ENCODE assay signal across 8 mouse cellular contexts in genomic region chr10:81319741-81320549, GRCm38 (mm10). TPM values are rescaled to one million over a fixed set of nuclear protein-coding genes. Genes with fewer than 3 reads are reported as not detected.
DNase-seq lines count a peak whose midpoint lies in the region; ATAC-seq and TF ChIP-seq lines count a peak whose summit lies in the region.

No protein-coding gene starts in this region.

- peaks cover 15% of the 10 kb centered on the region for H3K4me1 ChIP-seq in hindbrain, embryonic 11.5 days (replicated peaks; ENCODE audit: control insufficient read depth, insufficient read depth, low read length)
- H3K4me1 ChIP-seq in liver, embryonic 11.5 days (replicated peaks; ENCODE audit: control insufficient read depth, insufficient read depth, low read length): peaks cover 34% of the 10 kb centered on the region
- H3K4me1 ChIP-seq in small intestine, adult 2 months (ENCODE audit: control insufficient read depth, insufficient read depth, insufficient read length, low read length): peaks cover 30% of the 10 kb centered on the region

- H3K4me2 ChIP-seq in hindbrain, embryonic 11.5 days (replicated peaks; ENCODE audit: low read depth, low read length): peak overlapping the region; percentile 78
- peak overlapping the region; percentile 96 for H3K4me2 ChIP-seq in liver, embryonic 11.5 days

- peak overlapping the region; percentile 100 for H3K27ac ChIP-seq in left cerebral cortex, adult 2 months
- H3K27ac ChIP-seq in hindbrain, embryonic 11.5 days (ENCODE audit: low read depth, low read length): peak overlapping the region; percentile 80
- H3K27ac ChIP-seq in liver, embryonic 11.5 days (ENCODE audit: low read depth, low read length): peak overlapping the region; percentile 78
- peak overlapping the region; percentile 91 for H3K27ac ChIP-seq in small intestine, adult 2 months (ENCODE audit: insufficient read depth, low read depth, low read length)

- peak overlapping the region; percentile 54 for H3K9ac ChIP-seq in hindbrain, embryonic 11.5 days (ENCODE audit: low read depth, low read length)
- H3K9ac ChIP-seq in liver, embryonic 11.5 days (ENCODE audit: low read depth, low read length): peak overlapping the region; percentile 63

- 2% methylated on average over 38 of the region's 38 CpGs for WGBS in hindbrain, embryonic 11.5 days
- WGBS in liver, embryonic 11.5 days: 2% methylated on average over 38 of the region's 38 CpGs
- under 1% methylated on average over 38 of the region's 38 CpGs for WGBS in small intestine, adult 2 months

- no peaks in the 10 kb centered on the region for H3K9me3 ChIP-seq in hindbrain, embryonic 11.5 days (ENCODE audit: control insufficient read depth, low read length)
- H3K9me3 ChIP-seq in liver, embryonic 11.5 days (ENCODE audit: control insufficient read depth, low read length): no peaks in the 10 kb centered on the region

- peak overlapping the region; percentile 89 for H3K4me3 ChIP-seq in left cerebral cortex, adult 2 months
- peak overlapping the region; percentile 99 for H3K4me3 ChIP-seq in hindbrain, embryonic 11.5 days (ENCODE audit: low read depth, low read length)
- H3K4me3 ChIP-seq in liver, embryonic 11.5 days (ENCODE audit: low read depth, low read length): peak overlapping the region; percentile 97
- peak overlapping the region; percentile 65 for H3K4me3 ChIP-seq in small intestine, adult 2 months (ENCODE audit: low read depth, low read length)

- H3K36me3 ChIP-seq in hindbrain, embryonic 11.5 days (ENCODE audit: control insufficient read depth, insufficient read depth, low read length): peaks cover 11% of the 10 kb centered on the region
- H3K36me3 ChIP-seq in liver, embryonic 11.5 days (ENCODE audit: control insufficient read depth, insufficient read depth, low read length): peaks cover 36% of the 10 kb centered on the region
- H3K36me3 ChIP-seq in small intestine, adult 2 months (ENCODE audit: control insufficient read depth, insufficient read depth, low read length): peaks cover 26% of the 10 kb centered on the region

- H3K27me3 ChIP-seq in hindbrain, embryonic 11.5 days (ENCODE audit: control insufficient read depth, insufficient read depth, low read length): no peaks in the 10 kb centered on the region
- no peaks in the 10 kb centered on the region for H3K27me3 ChIP-seq in liver, embryonic 11.5 days (replicated peaks; ENCODE audit: control insufficient read depth, insufficient read depth, low read length)
- no peaks in the 10 kb centered on the region for H3K27me3 ChIP-seq in small intestine, adult 2 months (ENCODE audit: control insufficient read depth, insufficient read depth, low read length)

- no peak for TF ChIP-seq CTCF in left cerebral cortex, adult 2 months (IDR thresholded peaks at IDR 0.05)
- no peak for TF ChIP-seq CTCF in small intestine, adult 2 months (IDR thresholded peaks at IDR 0.05; ENCODE audit: extremely low read depth, insufficient read length, insufficient replicate concordance, low read depth, low read length)

- ATAC-seq in hindbrain, embryonic 11.5 days (ENCODE audit: low FRiP score): peak; percentile 3
- ATAC-seq in liver, embryonic 11.5 days (replicated peaks; ENCODE audit: low FRiP score): no peak; the same call in 1 of the 2 replicates

- no peak for TF ChIP-seq POLR2A in small intestine, adult 2 months (IDR thresholded peaks at IDR 0.05; ENCODE audit: low read depth, low read length)

- intact Hi-C loops in left cerebral cortex, adult 2 months (cut with DNase I): loop anchor here (2.0 kb wide), 2 partner anchors 31 kb away; partner anchors contain the start of gene Hmg20b
- intact Hi-C loops in left cerebral cortex, postnatal 25 days (cut with DNase I): no loop called here

- no peak for DNase-seq in left cerebral cortex, adult 2 months (ENCODE audit: extremely low spot score in 1 of 2, low spot score in 2 of 2)
- DNase-seq in left cerebral cortex, postnatal 25 days (ENCODE audit: low spot score in 2 of 2): no peak
- peak; percentile 100 for DNase-seq in ZHBTc4 (ENCODE audit: low read depth, low spot score)
- DNase-seq in embryo, embryonic 9.5 days (ENCODE audit: extremely low spot score): peak; percentile 99
- DNase-seq in hindbrain, embryonic 11.5 days (ENCODE audit: low spot score): peak; percentile 98
- DNase-seq in liver, embryonic 11.5 days (ENCODE audit: low spot score): no peak
- DNase-seq in left cerebral cortex, adult 11 months (ENCODE audit: low spot score): no peak

RNA-seq across cellular contexts. Expression of gene Cactin, which starts 1.0 kb away (rescaled TPM):
- total RNA-seq in left cerebral cortex, adult 2 months (2021): 10 to 100 TPM; 31.3 to 31.8 TPM
- 10 to 100 TPM; 27.8 to 28.4 TPM for total RNA-seq in left cerebral cortex, postnatal 25 days (2021)
- 26.0 and 28.9 TPM in 2 replicates for polyA plus RNA-seq in hindbrain, embryonic 11.5 days (2014; fragmentation: Nextera tagmentation; extraction: Ambion mirVana)
- polyA plus RNA-seq in liver, embryonic 11.5 days (2014; fragmentation: Nextera tagmentation; extraction: Ambion mirVana): 49.9 and 51.9 TPM in 2 replicates
- 16.6 and 29.2 TPM in 2 replicates for polyA plus RNA-seq in small intestine, adult 2 months (2012; rRNA removed)

RNA-seq across cellular contexts. Expression of gene Tbxa2r, which starts 8.6 kb away (rescaled TPM):
- total RNA-seq in left cerebral cortex, adult 2 months (2021): under 1 TPM; 0.70 to 0.82 TPM
- total RNA-seq in left cerebral cortex, postnatal 25 days (2021): 1 to 10 TPM; 1.2 to 1.4 TPM
- 2.3 TPM in 2 replicates for polyA plus RNA-seq in hindbrain, embryonic 11.5 days (2014; fragmentation: Nextera tagmentation; extraction: Ambion mirVana)
- polyA plus RNA-seq in liver, embryonic 11.5 days (2014; fragmentation: Nextera tagmentation; extraction: Ambion mirVana): 7.8 and 7.9 TPM in 2 replicates
- 10.0 and 10.2 TPM in 2 replicates for polyA plus RNA-seq in small intestine, adult 2 months (2012; rRNA removed)

RNA-seq across cellular contexts. Expression of gene Gipc3, which starts 23.1 kb away (rescaled TPM):
- total RNA-seq in left cerebral cortex, adult 2 months (2021): 1 to 10 TPM; 1.7 to 2.1 TPM
- under 1 TPM; 0.92 to 0.96 TPM for total RNA-seq in left cerebral cortex, postnatal 25 days (2021)
- not detected in 2 replicates for polyA plus RNA-seq in hindbrain, embryonic 11.5 days (2014; fragmentation: Nextera tagmentation; extraction: Ambion mirVana)
- not detected in 2 replicates for polyA plus RNA-seq in liver, embryonic 11.5 days (2014; fragmentation: Nextera tagmentation; extraction: Ambion mirVana)
- 0.67 and 1.2 TPM in 2 replicates for polyA plus RNA-seq in small intestine, adult 2 months (2012; rRNA removed)

RNA-seq across cellular contexts. Expression of gene Pip5k1c, which starts 27.2 kb away (rescaled TPM):
- 100 to 1,000 TPM; 431 TPM for total RNA-seq in left cerebral cortex, adult 2 months (2021)
- 100 to 1,000 TPM; 402 to 420 TPM for total RNA-seq in left cerebral cortex, postnatal 25 days (2021)
- 46.3 and 47.0 TPM in 2 replicates for polyA plus RNA-seq in hindbrain, embryonic 11.5 days (2014; fragmentation: Nextera tagmentation; extraction: Ambion mirVana)
- polyA plus RNA-seq in liver, embryonic 11.5 days (2014; fragmentation: Nextera tagmentation; extraction: Ambion mirVana): 40.0 and 42.5 TPM in 2 replicates
- polyA plus RNA-seq in small intestine, adult 2 months (2012; rRNA removed): 26.1 and 50.8 TPM in 2 replicates

RNA-seq across cellular contexts. Expression of gene Tjp3, which starts 28.6 kb away (rescaled TPM):
- total RNA-seq in left cerebral cortex, adult 2 months (2021): under 1 TPM; 0.26 to 0.45 TPM
- total RNA-seq in left cerebral cortex, postnatal 25 days (2021): under 1 TPM; 0.23 to 0.30 TPM
- 3.8 and 3.9 TPM in 2 replicates for polyA plus RNA-seq in hindbrain, embryonic 11.5 days (2014; fragmentation: Nextera tagmentation; extraction: Ambion mirVana)
- polyA plus RNA-seq in liver, embryonic 11.5 days (2014; fragmentation: Nextera tagmentation; extraction: Ambion mirVana): 1.8 TPM in 2 replicates
- 124 and 239 TPM in 2 replicates for polyA plus RNA-seq in small intestine, adult 2 months (2012; rRNA removed)

Comparison
In these comparisons a context has a peak if more than half of its experiments do, and no peak if none do; other contexts are left out.
1. DNase-seq: peak in ZHBTc4 (single experiment), embryo, embryonic 9.5 days (single experiment) and hindbrain, embryonic 11.5 days (single experiment); none in left cerebral cortex, adult 2 months (0 of 2), left cerebral cortex, postnatal 25 days (0 of 2), liver, embryonic 11.5 days (single experiment) and left cerebral cortex, adult 11 months (single experiment).
2. Peak in every context shown above with its lines, with median percentiles within 50 percentile points of each other: H3K27ac ChIP-seq and H3K4me3 ChIP-seq.